Mouse (Mus musculus): ENCODE data around the gene Ufsp1.

Ufsp1 gene

GRCm38 (mm10) chr5:137337190-137337589, 42.8 kb downstream of the Ufsp1 start:
- DNase-seq = no peak

GRCm38 (mm10) chr5:137338256-137338655, 43.8 kb downstream of the Ufsp1 start:
- DNase-seq = peak; percentile 90

- DNase-seq = no peak
Measured at GRCm38 (mm10) chr5:137338663-137339289, 44.3 kb downstream of the Ufsp1 start.

DNA sequence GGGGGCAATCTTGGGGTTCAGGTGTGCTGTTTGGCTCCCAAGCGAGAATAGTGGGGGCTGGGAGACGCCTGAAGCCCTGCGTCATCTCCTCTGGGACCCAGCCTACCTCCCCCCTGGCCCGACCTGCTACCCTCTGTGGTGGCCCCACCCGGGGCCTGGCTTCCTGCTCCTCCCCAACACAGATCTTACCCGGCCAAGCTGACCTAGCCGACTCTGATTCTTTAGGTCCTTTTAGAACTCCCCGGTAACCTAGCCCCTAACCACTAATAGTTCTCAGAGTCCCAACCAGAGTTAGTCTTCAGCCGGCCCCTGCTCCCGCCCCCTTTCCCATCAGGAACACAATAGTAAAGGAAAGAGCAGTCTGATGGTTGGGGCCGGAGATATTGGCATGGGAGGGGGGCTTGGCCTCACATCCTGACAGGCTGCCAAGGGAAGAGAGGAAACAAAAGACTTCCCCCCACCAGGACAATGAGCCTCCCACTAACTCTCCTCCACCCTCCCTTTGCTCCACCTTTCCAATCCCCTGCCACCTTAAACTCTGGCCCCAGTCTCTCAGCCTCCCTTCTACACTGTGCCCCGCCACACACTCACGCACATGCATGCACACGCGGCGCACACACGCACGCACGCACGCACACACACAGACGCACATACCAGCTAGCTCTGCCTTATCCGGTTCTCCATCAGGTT, 45.0 kb downstream of the Ufsp1 start:
- DNase-seq = no peak

GRCm38 (mm10) chr5:137340222-137340621, 45.8 kb downstream of the Ufsp1 start:
- DNase-seq = no peak

- no peak for DNase-seq
Measured at GRCm38 (mm10) chr5:137342407-137343012, 48.1 kb downstream of the Ufsp1 start.

DNA sequence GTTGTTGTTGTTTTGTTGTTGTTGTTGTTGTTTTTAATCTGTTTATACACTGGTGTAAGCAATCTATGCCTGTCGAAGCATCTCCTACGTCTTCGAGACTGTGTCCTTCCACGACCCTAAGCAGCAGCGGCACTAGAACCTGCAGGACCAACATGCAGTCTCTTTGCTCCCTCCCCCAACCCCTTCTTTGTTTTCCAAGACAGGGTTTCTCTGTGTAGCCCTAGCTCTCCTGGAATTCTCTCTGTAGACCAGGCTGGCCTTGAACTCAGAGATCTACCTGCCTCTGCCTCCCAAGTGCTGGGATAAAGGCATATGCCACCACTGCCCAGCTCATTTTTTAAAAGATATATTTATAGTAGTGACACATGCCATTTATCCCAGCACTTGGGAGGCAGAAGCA, 49.0 kb downstream of the Ufsp1 start:
- DNase-seq = no peak

- no peak for DNase-seq
Measured at GRCm38 (mm10) chr5:137343869-137344268, 49.4 kb downstream of the Ufsp1 start.
